Mouse (Mus musculus) embryonic stem cell, embryonic (primary cell): Measurements from ENCODE around the gene Ptprc.

ENCODE experiments used
- CTCF ChIA-PET, 4 experiments: fragments of 300-600 bp in 2 of 4; fragments of 350-600 bp in 2 of 4; sonication (Branson Sonifier 250); formaldehyde crosslinking; loops; one replicate each; lab custom pipeline; 2022; ENCODE audit warnings: inconsistent platforms in 2 of 4; lab: Charles Lee
- POLR2A ChIA-PET, 4 experiments: fragments of 300-600 bp in 2 of 4; fragments of 350-600 bp in 2 of 4; sonication (Branson Sonifier 250); formaldehyde crosslinking; loops; one replicate each; lab custom pipeline; 2022; ENCODE audit warnings: antibody characterized with exemption in 4 of 4, inconsistent platforms in 1 of 4; lab: Charles Lee

Gene Ptprc

GRCm38 (mm10) chr1:138157709-138158108 is 17.8 kb downstream of the Ptprc start:
- ChIA-PET POLR2A (no interaction called here), CTCF (no interaction called here)

DNA sequence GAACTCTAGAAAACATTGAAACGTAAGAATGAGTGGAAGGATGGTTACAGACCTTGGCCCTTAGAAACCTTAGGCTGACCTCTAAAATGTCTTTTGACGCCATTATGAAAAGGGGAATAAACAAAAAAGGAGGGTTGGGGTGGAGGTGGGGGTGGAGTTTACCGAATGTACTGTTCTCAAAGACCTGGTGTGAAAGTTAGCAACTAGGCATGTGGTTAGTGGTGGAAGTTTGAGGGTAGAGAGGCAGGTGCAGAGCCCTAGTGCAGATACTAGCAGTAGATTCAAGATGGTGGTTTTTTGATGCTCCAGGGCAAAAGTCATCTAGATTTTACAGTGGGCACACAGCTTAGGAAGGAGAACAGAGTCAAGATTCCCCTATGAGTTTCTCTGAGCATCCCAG is 18.5 kb downstream of the Ptprc start:
- ChIA-PET POLR2A (no interaction called here), CTCF (no interaction called here)

DNA sequence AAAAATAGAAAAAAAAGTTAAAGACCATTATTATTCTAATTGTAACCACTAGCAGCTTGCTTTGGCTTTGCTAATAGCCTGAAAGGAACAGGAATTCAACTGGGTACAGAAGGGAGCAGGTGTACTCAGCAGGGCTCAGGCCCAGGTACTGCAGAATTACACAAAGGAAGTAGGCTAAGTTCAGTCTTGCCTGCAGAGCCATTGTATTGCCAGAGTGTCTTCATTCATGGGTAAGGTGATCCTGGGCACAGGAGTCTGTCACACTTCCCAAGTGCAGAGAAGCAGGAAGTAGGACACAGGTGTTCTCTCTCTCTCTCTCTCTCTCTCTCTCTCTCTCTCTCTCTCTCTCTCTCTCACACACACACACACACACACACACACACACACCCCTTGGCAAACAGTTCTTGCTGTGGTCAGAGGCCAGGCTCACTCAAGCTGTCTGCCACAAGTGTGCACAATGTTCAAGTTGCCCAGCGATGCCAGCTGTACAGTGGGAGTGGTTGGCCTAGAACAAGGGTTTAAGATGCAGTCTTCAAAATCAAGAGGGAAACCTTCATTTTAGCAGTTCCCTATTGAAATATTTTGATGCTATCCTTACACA is 21.2 kb downstream of the Ptprc start:
- POLR2A ChIA-PET = interaction anchor here in 1 of 4 experiments (0.5 kb wide), 1 partner anchor 33 kb away, joined by 4 read pairs; no protein-coding TSS in a partner anchor
- CTCF ChIA-PET = interaction anchor here in 1 of 4 experiments (0.7 kb wide), 1 partner anchor 12 kb away, joined by 3 read pairs; no protein-coding TSS in a partner anchor

DNA sequence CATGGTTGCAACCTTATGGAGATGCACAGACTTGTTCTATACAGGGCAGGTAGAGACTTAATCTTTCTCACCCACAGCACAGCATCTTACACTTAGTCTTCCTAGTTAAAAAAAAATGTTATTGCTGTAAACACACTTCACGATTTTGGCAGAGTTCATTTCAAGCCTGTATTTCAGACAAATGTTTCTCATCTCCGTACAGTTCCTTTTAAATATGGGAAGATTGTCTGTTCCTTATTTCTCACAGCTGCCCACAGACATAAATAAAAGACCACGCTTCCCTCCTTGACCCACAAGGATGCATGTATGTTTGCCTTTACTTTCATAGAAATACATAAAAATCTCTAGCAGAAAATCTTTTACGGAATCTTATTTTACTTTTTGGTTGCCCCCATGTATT is 22.4 kb downstream of the Ptprc start:
- CTCF ChIA-PET = no interaction called here
- POLR2A ChIA-PET = no interaction called here

DNA sequence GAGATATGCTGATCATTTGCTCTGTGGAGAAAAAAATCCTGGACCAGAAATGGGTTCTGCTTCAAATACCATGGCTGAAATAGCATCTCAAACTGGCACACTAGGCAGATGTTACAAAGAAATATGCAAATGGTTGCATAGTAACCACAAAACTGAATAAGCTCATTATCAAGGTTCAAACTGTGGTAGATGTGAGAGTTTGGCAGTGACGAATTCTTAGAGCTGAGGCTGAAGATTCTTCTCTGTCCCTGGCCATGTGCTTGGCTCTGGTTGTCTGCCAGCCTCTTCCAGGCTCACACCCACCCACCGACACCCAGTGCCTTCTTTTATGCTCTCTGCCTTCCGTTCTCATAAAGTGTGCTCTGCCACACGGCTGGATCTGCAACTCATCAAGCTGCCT is 26.7 kb downstream of the Ptprc start:
- ChIA-PET POLR2A (no interaction called here), CTCF (interaction anchor here in 1 of 4 experiments (0.6 kb wide), 1 partner anchor 183 kb away, joined by 4 read pairs; no protein-coding TSS in a partner anchor)

GRCm38 (mm10) chr1:138145571-138145970 is 29.9 kb downstream of the Ptprc start:
- CTCF ChIA-PET = no interaction called here
- POLR2A ChIA-PET = no interaction called here

DNA sequence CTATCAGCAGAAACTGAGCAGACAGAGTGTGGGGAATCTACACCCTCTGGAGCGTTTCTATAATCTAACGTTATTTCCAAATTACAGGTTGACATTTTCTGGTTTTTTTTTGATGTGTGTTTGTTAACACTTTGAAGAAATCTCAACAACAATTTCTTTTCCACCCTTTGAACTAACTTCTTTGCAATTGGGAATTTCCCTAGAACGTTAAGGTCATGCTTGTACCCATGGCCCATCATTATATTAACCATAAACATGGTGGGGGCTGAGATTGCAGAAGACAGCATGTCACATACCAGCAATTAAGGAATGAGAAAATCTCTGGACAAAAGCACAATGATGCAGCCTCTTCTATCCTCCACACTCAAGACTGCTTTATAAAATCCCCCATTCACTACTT is 30.4 kb downstream of the Ptprc start:
- CTCF ChIA-PET = no interaction called here
- POLR2A ChIA-PET = no interaction called here

- POLR2A ChIA-PET = no interaction called here
- CTCF ChIA-PET = no interaction called here
These were observed 31.1 kb downstream of the Ptprc start for GRCm38 (mm10) chr1:138144365-138144764.

- ChIA-PET CTCF (no interaction called here), POLR2A (no interaction called here)
These were observed 34.7 kb downstream of the Ptprc start for GRCm38 (mm10) chr1:138140769-138141168.

- ChIA-PET CTCF (no interaction called here), POLR2A (no interaction called here)
These were observed 37.8 kb downstream of the Ptprc start for GRCm38 (mm10) chr1:138137696-138138095.

DNA sequence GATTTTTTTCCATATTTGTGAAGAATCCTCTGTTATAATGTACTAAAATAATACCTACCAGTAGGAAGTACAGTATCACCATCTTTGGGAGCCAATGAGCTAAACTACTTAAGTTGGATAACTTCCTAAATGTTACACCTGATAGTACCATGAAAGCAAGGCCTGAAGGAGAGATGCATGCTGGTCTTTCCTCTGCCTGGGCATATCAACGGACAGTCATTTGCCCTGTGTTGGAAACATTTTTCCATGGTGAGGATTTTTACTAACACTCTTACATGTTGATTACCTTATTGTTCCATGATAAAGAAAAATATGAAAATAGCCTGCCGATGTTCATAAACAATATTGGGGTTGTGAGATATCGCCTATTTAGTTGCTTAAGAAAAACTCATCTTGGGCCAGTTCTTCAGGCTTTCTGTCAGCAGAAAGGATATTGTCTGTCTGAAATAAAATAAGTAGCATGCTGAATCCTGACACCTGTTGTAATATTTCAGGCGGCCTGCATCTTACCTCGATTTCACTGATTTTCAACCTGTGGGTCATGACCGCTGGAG is 38.4 kb downstream of the Ptprc start:
- CTCF ChIA-PET = no interaction called here
- POLR2A ChIA-PET = no interaction called here

GRCm38 (mm10) chr1:138136373-138136779 is 39.1 kb downstream of the Ptprc start:
- CTCF ChIA-PET = interaction anchor here in 1 of 4 experiments (0.6 kb wide), 1 partner anchor 1130 kb away, joined by 5 read pairs; no protein-coding TSS in a partner anchor
- POLR2A ChIA-PET = no interaction called here

- ChIA-PET CTCF (interaction anchor here in 1 of 4 experiments (0.6 kb wide), 1 partner anchor 1130 kb away, joined by 5 read pairs; no protein-coding TSS in a partner anchor), POLR2A (no interaction called here)
These were observed 39.7 kb downstream of the Ptprc start for GRCm38 (mm10) chr1:138135637-138136372.

DNA sequence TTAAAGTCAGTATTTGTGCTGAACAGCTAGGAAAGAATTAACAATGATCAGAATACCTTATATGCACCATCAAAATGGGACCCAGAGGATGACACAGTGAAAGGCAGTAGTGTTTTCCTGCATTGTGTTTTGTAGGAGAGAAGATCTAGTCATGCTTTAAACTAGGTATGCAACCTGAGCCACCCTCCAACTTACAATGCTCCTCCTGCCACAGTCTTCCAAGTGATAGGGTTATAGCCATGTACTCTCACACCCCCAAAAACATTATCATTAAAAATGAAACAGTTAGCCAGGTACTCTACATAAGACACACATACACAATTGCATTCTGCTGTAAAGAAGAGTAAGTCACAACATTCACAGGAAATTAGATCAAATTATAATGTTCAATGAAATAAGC is 40.4 kb downstream of the Ptprc start:
- POLR2A ChIA-PET = no interaction called here
- CTCF ChIA-PET = no interaction called here

GRCm38 (mm10) chr1:138134324-138134723 is 41.2 kb downstream of the Ptprc start:
- POLR2A ChIA-PET = no interaction called here
- CTCF ChIA-PET = no interaction called here

GRCm38 (mm10) chr1:138131739-138132138 is 43.8 kb downstream of the Ptprc start:
- ChIA-PET POLR2A (no interaction called here), CTCF (no interaction called here)

DNA sequence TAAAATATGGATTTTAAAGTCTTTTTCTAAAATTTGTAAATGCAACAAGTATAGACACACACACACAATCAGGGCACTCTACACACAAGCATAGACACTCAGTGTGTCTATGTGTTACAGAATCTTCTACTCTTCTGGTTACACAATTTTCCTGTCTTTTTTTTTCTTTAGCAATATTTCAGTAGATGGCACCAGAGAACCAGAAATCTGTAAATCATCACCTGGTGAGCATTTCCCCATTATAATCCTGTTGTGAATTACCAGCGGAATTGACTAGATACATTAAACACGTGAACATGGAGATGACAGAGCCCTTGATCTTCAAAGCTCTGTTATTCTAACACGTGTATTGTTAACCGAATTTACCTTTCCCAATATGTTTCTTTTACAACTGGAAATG is 45.4 kb downstream of the Ptprc start:
- POLR2A ChIA-PET = no interaction called here
- CTCF ChIA-PET = no interaction called here

DNA sequence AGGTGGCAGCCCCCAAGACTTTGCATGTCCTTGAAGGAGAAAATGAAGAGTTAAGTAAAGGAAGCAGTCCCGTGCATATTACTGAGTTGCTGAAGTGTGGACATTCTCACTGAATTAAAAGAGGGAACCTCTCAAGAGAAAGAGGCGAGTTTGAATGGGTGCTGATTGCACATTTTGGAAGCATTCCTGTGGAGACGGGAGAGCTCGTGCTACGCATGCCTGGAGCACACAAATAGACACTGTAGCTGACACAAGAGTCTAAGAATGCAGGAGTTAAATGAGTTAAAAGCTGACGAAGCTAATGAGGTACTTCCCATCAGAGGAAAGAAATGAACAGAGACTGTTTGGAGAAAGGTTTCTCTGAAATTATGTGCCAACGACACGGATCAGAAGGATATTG is 48.7 kb downstream of the Ptprc start:
- ChIA-PET CTCF (no interaction called here), POLR2A (no interaction called here)

DNA sequence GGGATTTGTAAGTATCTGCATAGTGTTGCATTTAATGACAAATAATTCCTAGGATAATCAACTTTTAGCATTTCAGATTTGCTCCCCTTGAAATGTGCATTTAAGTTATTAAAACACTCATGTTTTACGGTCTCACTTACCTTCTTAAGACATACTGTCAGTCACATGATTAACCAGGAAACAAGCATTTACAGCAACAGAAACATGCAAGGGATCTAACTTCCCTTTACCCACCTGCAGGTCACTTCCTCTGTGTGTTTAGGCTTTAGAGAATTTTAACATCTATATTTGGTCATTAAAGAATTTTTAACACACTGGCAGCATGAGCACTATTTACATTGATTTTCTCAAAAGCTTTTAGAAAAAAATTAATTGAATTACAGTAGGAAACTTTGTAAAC is 50.2 kb downstream of the Ptprc start:
- CTCF ChIA-PET = no interaction called here

GRCm38 (mm10) chr1:138123866-138124265 is 51.6 kb downstream of the Ptprc start:
- ChIA-PET CTCF (no interaction called here), POLR2A (no interaction called here)

More for the DNA sequence above, 50.2 kb downstream of the Ptprc start:
- POLR2A ChIA-PET = no interaction called here
